Mouse (Mus musculus) forebrain, embryonic 14.5 days (tissue): ENCODE data around the gene Kif3a. TPM values are rescaled to one million over a fixed set of nuclear protein-coding genes. Genes with fewer than 3 reads are reported as not detected.

Source experiments
- ATAC-seq: fragments of 200-750 bp; cut with Nextera tagmentation; 2 replicates; pipeline ENCODE4 v1.8.0; 2017; ENCODE audit warnings: mild to moderate bottlenecking, moderate library complexity
- DNase-seq: peaks from one replicate; pipeline ENCODE4 v3.0.0-alpha.2; 2015; ENCODE audit warnings: low spot score
- H3K27ac ChIP-seq: fragments of 300-500 bp; sonication (generic); 2 replicates; pipeline ENCODE4 v1.5.1; 2014; ENCODE audit warnings: low read depth, mild to moderate bottlenecking, control low read depth, low read length, moderate library complexity
- H3K27me3 ChIP-seq: fragments of 300-500 bp; sonication (generic); replicated peaks from 2 replicates; pipeline ENCODE4 v1.6.1; 2014; ENCODE audit warnings: low read length, control low read depth, mixed read lengths; ENCODE audit not compliant: control insufficient read depth, insufficient read depth
- H3K36me3 ChIP-seq: fragments of 300-500 bp; sonication (generic); 2 replicates; pipeline ENCODE4 v1.6.1; 2014; ENCODE audit warnings: low read length, control low read depth; ENCODE audit not compliant: control insufficient read depth, insufficient read depth
- H3K4me1 ChIP-seq: fragments of 300-500 bp; sonication (generic); 2 replicates; pipeline ENCODE4 v1.6.1; 2014; ENCODE audit warnings: antibody characterized with exemption, low read length, control low read depth; ENCODE audit not compliant: control insufficient read depth, insufficient read depth
- H3K4me2 ChIP-seq: fragments of 300-500 bp; sonication (generic); 2 replicates; pipeline ENCODE4 v1.6.1; 2014; ENCODE audit warnings: mild to moderate bottlenecking, control low read depth, low read length
- H3K4me3 ChIP-seq: fragments of 300-500 bp; sonication (generic); 2 replicates; pipeline ENCODE4 v1.5.1; 2014; ENCODE audit warnings: low read depth, low read length, control low read depth
- H3K9ac ChIP-seq: fragments of 300-500 bp; sonication (generic); 2 replicates; pipeline ENCODE4 v1.6.1; 2014; ENCODE audit warnings: mild to moderate bottlenecking, low read length, control low read depth, moderate library complexity
- H3K9me3 ChIP-seq: fragments of 300-500 bp; sonication (generic); replicated peaks from 2 replicates; pipeline ENCODE4 v1.6.1; 2016; ENCODE audit warnings: low read length, control low read depth, mixed read lengths; ENCODE audit not compliant: control insufficient read depth
- WGBS: fragments of 180-500 bp; shearing (Covaris S2); extraction: QIAGEN DNeasy Blood & Tissue Kit; methylation state at CpG from one replicate; pipeline ENCODE4 v1.1.7; 2014; 5-methylcytosine and 5-hydroxymethylcytosine counted together
- polyA plus RNA-seq: library from polyadenylated mRNA; unstranded; fragments of >200 nt; fragmentation: Nextera tagmentation; extraction: Ambion mirVana; gene quantifications from 2 replicates; pipeline ENCODE4 v1.2.1, GENCODE M21; 2014

Kif3a gene
- 215 and 216 TPM in 2 replicates for polyA plus RNA-seq

DNA sequence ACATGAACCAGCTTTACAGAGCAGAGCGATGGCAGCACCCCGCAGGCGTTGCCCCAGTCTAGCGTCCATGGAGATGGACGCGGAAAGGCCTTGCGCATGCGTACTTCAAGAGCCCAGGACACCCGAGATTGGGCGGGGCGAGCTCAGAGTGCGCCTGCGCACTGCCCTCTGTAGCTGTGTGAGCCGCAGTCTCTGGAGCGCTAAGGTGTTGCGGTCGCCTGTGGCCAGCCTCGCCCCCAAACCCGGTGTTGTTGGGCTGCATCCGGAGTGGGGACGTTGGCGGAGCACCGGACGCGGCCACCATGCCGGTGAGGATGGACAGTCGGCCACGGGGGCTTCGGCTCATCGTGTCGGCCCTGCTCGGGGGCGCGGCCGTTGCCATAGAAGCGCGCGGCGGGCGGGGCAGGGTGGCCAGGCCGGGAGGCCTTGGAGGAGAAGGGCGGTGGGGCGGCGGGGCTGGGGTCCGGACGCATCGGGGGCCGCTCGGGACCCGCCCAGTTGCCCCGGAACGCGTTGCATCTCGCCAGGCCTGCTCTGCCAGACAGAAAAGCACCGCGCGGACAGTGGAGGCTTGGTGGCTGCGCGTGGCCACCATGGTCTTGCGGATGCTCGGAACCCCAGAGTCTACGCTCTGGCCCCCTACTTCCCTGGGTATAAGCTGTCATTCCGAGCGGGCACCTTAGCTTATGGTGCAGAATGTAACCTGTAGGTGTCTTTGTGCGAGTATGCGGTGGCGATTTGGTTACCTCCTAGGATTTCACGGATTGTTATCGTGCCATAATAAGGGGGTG is at the start of gene Kif3a:
Gene Kif3a, plus strand, starts transcription at position 156 of the 791 bp plus-strand sequence.
- peaks cover 17% of the 10 kb centered on the region for H3K4me1 ChIP-seq
- H3K9me3 ChIP-seq, result no peaks in the 10 kb centered on the region
- WGBS, result under 1% methylated on average over 65 of the region's 69 CpGs
- ATAC-seq, result peak; percentile 99
- peak within 1 kb of the TSS; percentile 92 for H3K9ac ChIP-seq
- H3K27ac ChIP-seq, result peak within 1 kb of the TSS; percentile 77
- H3K36me3 ChIP-seq, result peaks cover 13% of the 10 kb centered on the region
- H3K4me2 ChIP-seq, result peak within 1 kb of the TSS; percentile 69
- DNase-seq, result peak; percentile 98
- H3K27me3 ChIP-seq, result no peaks in the 10 kb centered on the region
- H3K4me3 ChIP-seq, result peak within 1 kb of the TSS; percentile 91

DNA sequence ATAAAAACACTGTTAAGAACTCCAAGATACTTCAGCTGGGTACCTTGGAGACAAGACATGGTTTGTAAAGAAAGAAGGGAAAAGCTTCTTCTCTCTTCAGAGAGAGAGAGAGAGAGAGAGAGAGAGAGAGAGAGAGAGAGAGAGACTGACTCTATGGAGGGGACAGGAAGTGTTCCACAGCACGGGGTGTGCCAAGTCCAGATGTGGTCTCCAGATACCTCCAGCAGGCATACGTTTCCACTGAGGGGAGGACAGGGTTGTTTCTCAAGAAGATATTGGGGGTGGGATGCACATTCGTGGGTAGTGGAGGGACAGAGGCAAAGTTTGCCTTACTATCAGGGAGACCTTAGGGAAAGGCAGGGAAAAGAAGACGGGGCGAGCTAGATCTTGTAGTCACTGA is 48.4 kb upstream of the Kif3a start:
- no peaks in the 10 kb centered on the region for H3K27me3 ChIP-seq
- H3K4me3 ChIP-seq, result no peak overlapping the region
- peaks cover 19% of the 10 kb centered on the region for H3K4me1 ChIP-seq
- ATAC-seq (no peak), DNase-seq (no peak)
- no peak overlapping the region for H3K9ac ChIP-seq
- no peaks in the 10 kb centered on the region for H3K9me3 ChIP-seq
- 65% methylated on average over 5 of the region's 5 CpGs for WGBS
- H3K36me3 ChIP-seq, result no peaks in the 10 kb centered on the region
- no peak overlapping the region; the same call in 1 of the 2 replicates for H3K4me2 ChIP-seq
- no peak overlapping the region for H3K27ac ChIP-seq

DNA sequence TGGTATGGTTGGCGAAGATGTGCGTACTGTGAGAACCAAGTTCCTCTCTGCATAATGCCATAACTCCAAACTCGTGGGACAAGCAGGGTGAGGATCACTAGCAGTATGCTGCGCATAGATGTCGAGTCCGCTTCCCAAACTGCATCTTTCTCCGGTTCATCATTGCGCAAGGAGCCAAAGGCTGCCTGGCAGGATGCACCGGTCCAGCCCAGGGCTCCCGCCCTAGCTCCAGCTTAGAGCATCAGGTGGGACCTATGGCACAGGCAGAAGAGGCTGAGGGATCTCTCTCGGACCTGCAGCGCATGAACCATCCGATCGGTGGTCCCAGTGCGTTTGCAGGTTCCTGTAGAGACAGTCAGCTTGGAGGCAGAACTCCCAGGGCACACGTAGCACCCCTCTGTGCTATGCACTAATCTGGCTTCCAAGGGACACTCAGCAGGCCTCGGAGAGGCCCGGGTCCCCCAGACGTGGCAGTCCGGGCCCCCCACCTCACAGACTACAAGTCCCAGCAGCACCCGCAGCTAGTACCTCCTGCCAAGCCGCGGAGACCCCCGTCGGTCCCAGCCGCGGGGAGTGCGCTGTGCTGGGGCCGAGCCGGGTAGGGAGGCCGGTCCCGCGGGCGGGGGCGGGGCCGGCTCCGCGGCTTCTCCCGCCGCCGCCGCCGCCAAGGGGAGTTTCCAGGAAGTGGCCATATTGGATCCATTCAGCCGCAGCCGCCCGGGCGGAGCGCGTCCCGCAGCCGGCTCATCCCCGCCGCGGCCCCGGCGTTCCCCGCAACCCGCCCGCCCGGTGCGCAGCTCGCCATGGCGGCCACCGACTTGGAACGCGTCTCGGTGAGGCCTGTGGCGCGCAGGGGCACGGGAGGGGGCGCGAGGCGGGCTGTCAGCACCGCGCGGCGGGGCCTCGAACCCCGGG is 47.7 kb upstream of the Kif3a start, which contains the start of gene Sept8:
Gene Sept8, plus strand, starts transcription at position 51 of the 915 bp plus-strand sequence.
- peak within 1 kb of the TSS; percentile 84 for H3K9ac ChIP-seq
- ATAC-seq (peak; percentile 91), DNase-seq (peak; percentile 78)
- peak within 1 kb of the TSS; percentile 77 for H3K4me3 ChIP-seq
- peaks cover 19% of the 10 kb centered on the region for H3K4me1 ChIP-seq
- no peaks in the 10 kb centered on the region for H3K36me3 ChIP-seq
- H3K27ac ChIP-seq, result peak within 1 kb of the TSS; percentile 44; the same call in 1 of the 2 replicates
- no peaks in the 10 kb centered on the region for H3K9me3 ChIP-seq
- H3K27me3 ChIP-seq, result no peaks in the 10 kb centered on the region
- WGBS, result 4% methylated on average over 79 of the region's 79 CpGs
- H3K4me2 ChIP-seq, result peak within 1 kb of the TSS; percentile 76

DNA sequence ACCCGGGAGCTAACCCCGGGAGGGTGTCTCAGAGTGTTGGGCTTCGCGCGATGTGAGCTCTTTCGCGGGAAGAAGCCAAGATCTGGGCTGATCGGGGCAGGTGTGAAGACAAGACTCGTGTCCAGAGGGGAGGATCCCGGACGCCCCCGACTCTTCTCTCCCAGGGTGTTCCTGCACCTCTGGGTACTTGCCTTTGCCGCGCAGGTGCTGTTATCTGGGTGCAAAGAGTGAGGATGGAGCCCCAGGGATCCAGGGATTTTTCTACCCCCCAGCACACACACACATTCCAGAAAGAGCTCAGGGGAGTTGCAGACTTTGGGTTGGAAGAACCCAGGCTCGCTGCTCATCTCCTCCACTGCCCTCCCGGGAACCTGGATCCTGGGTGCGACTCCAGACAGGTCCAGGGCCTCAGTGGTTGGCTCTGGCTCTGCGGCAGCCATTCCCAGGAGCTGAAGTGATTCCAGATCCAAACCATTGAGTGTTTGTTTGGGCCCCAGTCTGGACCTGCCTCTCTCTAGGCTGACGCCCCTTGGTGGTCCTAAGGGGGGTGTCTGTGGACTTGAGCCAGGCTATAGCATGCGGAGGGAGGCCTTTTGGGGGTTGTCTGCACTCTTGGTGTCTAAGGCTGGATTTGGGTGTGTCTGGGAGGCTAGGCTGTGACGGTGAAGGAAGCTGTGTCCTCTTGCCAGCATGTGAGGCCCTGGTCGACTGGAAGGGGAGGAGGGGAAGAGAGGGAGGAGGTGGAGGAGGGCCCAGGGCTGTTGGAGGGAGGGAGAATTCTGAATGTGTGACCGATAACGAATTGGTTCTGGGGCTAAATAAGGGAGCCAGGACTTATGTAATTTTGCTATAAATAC is 46.8 kb upstream of the Kif3a start:
- Histone ChIP-seq H3K4me3 (peak overlapping the region; percentile 77), H3K9me3 (no peaks in the 10 kb centered on the region), H3K27me3 (no peaks in the 10 kb centered on the region), H3K4me2 (peak overlapping the region; percentile 76), H3K36me3 (no peaks in the 10 kb centered on the region), H3K9ac (peak overlapping the region; percentile 84), H3K4me1 (peaks cover 19% of the 10 kb centered on the region), H3K27ac (peak overlapping the region; percentile 44)
- ATAC-seq (peak; percentile 18; the same call in 1 of the 2 replicates), DNase-seq (peak; percentile 52)
- WGBS, result 1% methylated on average over 24 of the region's 24 CpGs

DNA sequence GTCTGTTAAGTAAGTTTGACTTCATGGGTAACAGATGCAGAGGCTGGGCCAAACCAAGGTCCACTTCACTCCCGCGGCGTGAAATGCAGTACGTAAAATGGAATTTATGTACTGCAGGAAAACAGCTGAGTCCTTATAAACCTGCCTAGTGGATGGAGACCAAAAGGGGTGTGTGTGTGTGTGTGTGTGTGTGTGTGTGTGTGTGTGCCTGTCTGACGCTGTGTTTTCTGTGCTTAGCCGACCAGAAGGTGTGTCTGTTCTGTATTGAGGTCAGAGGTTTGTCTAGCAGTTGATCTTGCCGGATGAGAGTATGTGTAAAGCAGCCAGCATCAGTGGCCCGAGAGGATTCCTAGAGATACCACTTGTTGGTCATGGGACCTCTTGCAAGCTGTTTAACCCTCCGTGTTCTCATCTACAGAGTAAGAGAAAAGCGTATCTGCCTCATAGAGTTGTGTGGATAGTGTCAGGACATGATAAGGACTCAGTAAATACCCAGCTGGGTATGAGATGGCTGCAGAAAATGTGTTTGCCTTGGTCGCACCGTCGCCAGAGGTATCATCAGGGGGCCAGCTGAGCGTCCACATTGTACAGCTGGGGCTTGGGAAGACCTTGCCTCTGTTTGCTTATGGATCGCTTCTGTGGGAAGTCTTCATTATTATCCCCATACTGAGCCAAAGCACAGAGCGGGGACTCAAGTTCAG is 45.9 kb upstream of the Kif3a start:
- no peaks in the 10 kb centered on the region for H3K36me3 ChIP-seq
- ATAC-seq, result no peak
- H3K27me3 ChIP-seq, result no peaks in the 10 kb centered on the region
- no peak for DNase-seq
- H3K4me2 ChIP-seq, result peak overlapping the region; percentile 76
- no peaks in the 10 kb centered on the region for H3K9me3 ChIP-seq
- H3K9ac ChIP-seq, result peak overlapping the region; percentile 1; the same call in 1 of the 2 replicates
- H3K4me1 ChIP-seq, result peaks cover 22% of the 10 kb centered on the region
- H3K4me3 ChIP-seq, result peak overlapping the region; percentile 77
- WGBS, result 60% methylated on average over 16 of the region's 16 CpGs
- peak overlapping the region; percentile 44; the same call in 1 of the 2 replicates for H3K27ac ChIP-seq

DNA sequence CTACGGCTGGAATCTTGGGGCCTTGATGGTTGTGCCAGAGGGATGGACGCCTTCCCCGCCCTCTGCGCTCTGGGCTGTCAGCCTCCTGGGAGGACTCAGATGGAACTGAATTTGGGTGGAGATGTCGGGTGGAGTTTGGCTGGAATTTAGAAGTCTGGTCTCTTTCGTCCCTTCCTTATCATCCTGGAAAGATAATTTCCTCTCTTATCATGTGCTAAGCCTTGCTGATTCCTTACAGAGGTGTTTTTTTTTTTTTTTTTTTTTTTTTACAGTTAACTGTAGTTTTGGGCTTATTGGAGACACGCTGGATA is 45.4 kb upstream of the Kif3a start:
- Histone ChIP-seq H3K27me3 (no peaks in the 10 kb centered on the region), H3K4me2 (peak overlapping the region; percentile 76; the same call in 1 of the 2 replicates), H3K9ac (no peak overlapping the region), H3K4me1 (peaks cover 22% of the 10 kb centered on the region), H3K9me3 (no peaks in the 10 kb centered on the region), H3K27ac (no peak overlapping the region), H3K4me3 (no peak overlapping the region), H3K36me3 (no peaks in the 10 kb centered on the region)
- WGBS, result 89% methylated on average over 7 of the region's 7 CpGs
- DNase-seq, result no peak
- no peak for ATAC-seq

DNA sequence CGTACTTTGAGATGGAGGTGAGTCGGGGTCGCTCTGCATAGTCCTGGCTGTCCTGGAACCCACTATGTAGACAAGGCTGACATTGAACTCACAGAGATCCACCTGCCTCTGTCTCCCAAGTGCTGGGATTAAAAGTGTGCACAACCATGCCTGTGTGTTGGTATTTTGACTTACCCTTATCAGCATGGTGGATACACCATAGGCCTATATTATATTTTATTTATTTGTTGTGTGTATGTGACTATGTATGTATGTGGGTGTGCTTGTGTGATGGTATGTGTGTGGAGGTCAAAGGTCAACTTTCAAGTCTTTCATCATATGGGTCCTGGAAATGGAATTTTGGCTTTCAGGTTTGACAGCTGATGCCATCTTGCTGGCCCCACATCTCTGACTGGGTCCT is 44.8 kb upstream of the Kif3a start:
- Histone ChIP-seq H3K4me1 (peaks cover 22% of the 10 kb centered on the region), H3K27ac (no peak overlapping the region), H3K4me2 (no peak overlapping the region), H3K9ac (no peak overlapping the region), H3K27me3 (no peaks in the 10 kb centered on the region), H3K9me3 (no peaks in the 10 kb centered on the region), H3K4me3 (no peak overlapping the region), H3K36me3 (no peaks in the 10 kb centered on the region)
- no peak for DNase-seq
- WGBS, result 94% methylated on average over 3 of the region's 3 CpGs
- no peak for ATAC-seq

DNA sequence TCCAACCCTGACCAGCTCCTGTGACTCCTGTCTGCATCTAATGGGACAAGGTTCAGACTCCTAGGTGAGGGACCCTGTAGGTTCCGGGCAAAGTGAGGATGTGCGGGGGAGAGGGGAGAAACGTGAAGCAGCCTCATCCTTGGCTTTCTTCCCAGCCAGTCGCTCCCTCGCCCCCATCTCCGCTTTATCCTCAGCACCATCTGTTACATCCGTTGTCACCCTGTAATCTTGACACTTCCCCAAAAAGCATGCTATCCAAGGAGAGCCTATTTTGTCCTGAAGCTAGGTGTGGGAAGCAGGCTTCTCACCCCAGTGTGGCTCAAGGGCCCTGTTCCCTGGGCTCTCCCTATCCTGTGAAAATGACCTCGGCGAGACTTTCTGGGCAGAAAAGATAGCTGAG is 44.2 kb upstream of the Kif3a start:
- Histone ChIP-seq H3K9me3 (no peaks in the 10 kb centered on the region), H3K4me2 (no peak overlapping the region), H3K36me3 (no peaks in the 10 kb centered on the region), H3K4me1 (peaks cover 22% of the 10 kb centered on the region), H3K27me3 (no peaks in the 10 kb centered on the region), H3K4me3 (no peak overlapping the region), H3K9ac (no peak overlapping the region), H3K27ac (no peak overlapping the region)
- DNase-seq (peak; percentile 45), ATAC-seq (no peak)
- 67% methylated on average over 9 of the region's 9 CpGs for WGBS
